Mouse (Mus musculus) limb, embryonic 11.5 days (tissue): ENCODE data around the gene Oaz3. TPM values are rescaled to one million over a fixed set of nuclear protein-coding genes. Genes with fewer than 3 reads are reported as not detected.

ENCODE experiments used
- ATAC-seq: fragments of 200-750 bp; cut with Nextera tagmentation; 2 replicates; pipeline ENCODE4 v1.8.0; 2017; ENCODE audit warnings: low read depth; ENCODE audit not compliant: insufficient number of reproducible peaks, low FRiP score, low TSS enrichment
- DNase-seq: peaks from one replicate; pipeline ENCODE4 v3.0.0-alpha.2; 2015; ENCODE audit warnings: low spot score
- H3K27ac ChIP-seq: fragments of 300-500 bp; sonication (generic); replicated peaks from 2 replicates; pipeline ENCODE4 v1.5.1; 2014; ENCODE audit warnings: low read depth, mild to moderate bottlenecking, low read length
- H3K27me3 ChIP-seq: fragments of 300-500 bp; sonication (generic); 2 replicates; pipeline ENCODE4 v1.6.1; 2014; ENCODE audit warnings: mild to moderate bottlenecking, low read length, mixed read lengths; ENCODE audit not compliant: control insufficient read depth, insufficient read depth
- H3K36me3 ChIP-seq: fragments of 300-500 bp; sonication (generic); 2 replicates; pipeline ENCODE4 v1.6.1; 2014; ENCODE audit warnings: mild to moderate bottlenecking, low read length, moderate library complexity, mixed read lengths; ENCODE audit not compliant: control insufficient read depth, insufficient read depth
- H3K4me1 ChIP-seq: fragments of 300-500 bp; sonication (generic); 2 replicates; pipeline ENCODE4 v1.6.1; 2014; ENCODE audit warnings: low read length, mixed read lengths; ENCODE audit not compliant: control insufficient read depth, insufficient read depth
- H3K4me2 ChIP-seq: fragments of 300-500 bp; sonication (generic); 2 replicates; pipeline ENCODE4 v1.6.1; 2014; ENCODE audit warnings: low read depth, mild to moderate bottlenecking, moderate library complexity; ENCODE audit not compliant: severe bottlenecking
- H3K4me3 ChIP-seq: fragments of 300-500 bp; sonication (generic); 2 replicates; pipeline ENCODE4 v1.5.1; 2014; ENCODE audit warnings: low read depth, low read length
- H3K9ac ChIP-seq: fragments of 300-500 bp; sonication (generic); 2 replicates; pipeline ENCODE4 v1.6.1; 2014; ENCODE audit warnings: mild to moderate bottlenecking, low read length
- H3K9me3 ChIP-seq: fragments of 300-500 bp; sonication (generic); 2 replicates; pipeline ENCODE4 v1.6.1; 2016; ENCODE audit warnings: low read length; ENCODE audit not compliant: control insufficient read depth
- WGBS: fragments of 180-500 bp; shearing (Covaris S2); extraction: QIAGEN DNeasy Blood & Tissue Kit; methylation state at CpG from one replicate; pipeline ENCODE4 v1.1.7; 2014; 5-methylcytosine and 5-hydroxymethylcytosine counted together
- polyA plus RNA-seq: library from polyadenylated mRNA; unstranded; fragments of >200 nt; fragmentation: Nextera tagmentation; extraction: Ambion mirVana; gene quantifications from 2 replicates; pipeline ENCODE4 v1.2.1, GENCODE M21; 2014

Gene Oaz3
- polyA plus RNA-seq, 1 experiment from 2014 or later, result 0.36 TPM

DNA sequence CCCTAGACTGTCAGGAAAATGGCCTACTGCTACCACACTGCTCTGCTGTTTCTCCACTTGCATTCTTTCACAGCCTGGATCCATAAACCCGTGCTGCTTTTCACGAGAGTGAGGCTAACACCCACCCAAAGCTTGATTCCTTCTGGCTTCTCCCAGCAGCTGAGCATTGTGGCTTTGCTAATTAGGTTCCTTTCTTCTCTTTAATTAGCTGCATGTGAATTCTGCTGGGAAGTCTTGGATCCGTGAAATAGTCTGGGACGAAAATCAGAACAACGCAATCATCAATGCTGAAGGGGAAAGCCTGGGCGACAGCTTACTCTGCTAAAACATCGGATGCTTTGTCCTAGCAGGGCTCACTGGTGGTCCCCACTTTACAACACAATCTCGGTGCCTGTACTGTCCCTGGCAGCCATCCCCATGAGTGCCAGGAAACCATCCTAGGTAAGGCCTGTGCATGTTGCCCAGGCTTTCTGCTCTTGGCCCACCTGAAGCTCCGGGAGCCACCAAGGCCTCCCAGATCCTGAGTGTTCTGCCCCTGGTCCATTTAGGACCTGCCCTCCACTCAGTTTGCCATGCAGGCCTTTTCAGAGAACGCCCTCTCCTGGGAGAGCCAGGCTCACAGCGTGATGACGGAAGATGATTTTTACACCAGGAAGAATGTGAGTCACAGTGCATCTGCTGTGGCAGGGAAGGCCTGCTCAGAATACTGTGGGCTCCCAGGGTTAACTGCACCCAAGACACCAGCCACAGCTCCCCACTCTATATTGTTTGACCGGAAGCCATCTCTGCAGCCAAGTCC, 22.1 kb upstream of the Oaz3 start:
- Histone ChIP-seq H3K4me1 (peaks cover 11% of the 10 kb centered on the region), H3K36me3 (no peaks in the 10 kb centered on the region), H3K27me3 (no peaks in the 10 kb centered on the region), H3K4me3 (no peak overlapping the region), H3K4me2 (no peak overlapping the region), H3K9ac (peak overlapping the region; percentile 8; the same call in 1 of the 2 replicates), H3K27ac (no peak overlapping the region), H3K9me3 (no peaks in the 10 kb centered on the region)
- 53% methylated on average over 13 of the region's 13 CpGs for WGBS
- ATAC-seq (no peak), DNase-seq (no peak)

DNA sequence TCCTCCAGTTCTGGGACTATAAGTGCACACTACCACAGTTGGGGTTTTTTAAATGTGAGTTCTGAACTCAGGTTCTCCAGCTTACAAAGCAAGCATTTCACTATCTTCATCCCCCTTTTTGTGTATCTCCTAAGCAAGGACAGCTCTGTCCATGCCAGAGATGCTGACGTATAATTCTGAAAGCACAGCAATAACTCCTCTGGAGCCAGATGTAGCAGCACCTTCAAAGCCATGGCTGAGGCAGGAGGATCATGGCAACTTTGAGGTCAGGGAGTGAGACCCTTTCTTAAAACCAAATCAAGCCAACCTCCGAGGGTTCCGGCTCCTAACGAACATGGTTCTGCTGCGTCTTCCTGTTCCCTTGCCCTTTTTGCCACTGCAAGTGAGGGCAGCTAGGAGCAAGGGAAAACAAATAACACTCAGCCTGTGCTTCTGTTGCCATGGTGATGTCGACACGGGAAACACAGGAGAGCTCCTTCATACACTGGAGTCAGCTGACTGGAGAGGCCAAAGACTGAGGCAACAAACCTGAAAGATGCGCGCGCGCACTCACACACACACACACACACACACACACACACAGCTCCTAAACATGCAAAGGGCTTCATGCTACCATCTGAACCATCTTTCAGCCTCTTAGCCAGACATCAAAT, 20.3 kb upstream of the Oaz3 start:
- peak; percentile 40; the same call in 1 of the 2 replicates for ATAC-seq
- Histone ChIP-seq H3K36me3 (no peaks in the 10 kb centered on the region), H3K27ac (no peak overlapping the region), H3K9me3 (no peaks in the 10 kb centered on the region), H3K4me3 (no peak overlapping the region), H3K9ac (no peak overlapping the region), H3K4me2 (no peak overlapping the region), H3K4me1 (peaks cover 11% of the 10 kb centered on the region), H3K27me3 (no peaks in the 10 kb centered on the region)
- WGBS, result 68% methylated on average over 11 of the region's 11 CpGs
- peak; percentile 42 for DNase-seq

DNA sequence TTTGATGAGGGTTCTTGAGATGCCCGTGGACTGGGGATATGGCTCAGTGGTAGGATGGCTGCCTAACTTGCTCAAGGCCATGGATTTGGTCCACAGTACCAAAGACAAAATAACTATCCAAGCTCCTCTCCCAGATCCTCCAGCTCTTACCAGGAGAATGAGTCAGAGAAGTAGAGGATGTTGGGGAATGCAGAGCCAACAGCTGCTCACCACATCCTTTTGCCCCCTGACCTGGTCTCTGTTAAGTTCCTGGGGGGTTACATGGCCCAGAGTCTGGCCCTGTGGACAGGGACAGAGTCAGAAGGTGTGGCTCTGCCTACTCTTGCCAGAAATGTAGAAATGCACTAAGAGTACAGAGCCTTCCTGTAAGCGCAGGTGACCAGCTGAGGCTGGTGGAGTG, 16.1 kb upstream of the Oaz3 start:
- H3K9ac ChIP-seq, result no peak overlapping the region
- no peaks in the 10 kb centered on the region for H3K36me3 ChIP-seq
- no peak overlapping the region for H3K4me2 ChIP-seq
- no peak overlapping the region for H3K27ac ChIP-seq
- no peaks in the 10 kb centered on the region for H3K9me3 ChIP-seq
- H3K4me1 ChIP-seq, result peaks cover 10% of the 10 kb centered on the region
- no peak overlapping the region for H3K4me3 ChIP-seq
- 98% methylated on average over 2 of the region's 2 CpGs for WGBS
- no peaks in the 10 kb centered on the region for H3K27me3 ChIP-seq
- DNase-seq, result no peak
- no peak for ATAC-seq

DNA sequence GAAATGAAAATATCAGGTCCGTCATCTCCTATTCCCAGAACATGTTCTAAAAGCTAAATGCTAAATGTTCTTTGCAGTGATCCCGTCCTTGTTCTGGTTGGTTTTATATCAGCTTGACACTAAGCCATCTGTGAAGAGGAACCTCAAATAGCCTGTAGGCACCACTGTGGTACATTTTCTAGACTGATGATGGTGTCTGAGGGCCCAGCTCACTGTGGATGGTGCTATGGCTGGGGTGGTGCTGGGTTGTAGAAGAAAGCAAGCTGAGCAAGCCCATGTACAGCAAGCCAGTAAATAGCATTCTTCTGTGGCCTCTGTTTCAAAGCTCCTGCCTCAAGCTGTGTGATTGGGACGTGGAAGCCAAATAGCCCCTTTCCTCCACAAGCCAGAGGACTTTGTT, 13.3 kb upstream of the Oaz3 start:
- no peaks in the 10 kb centered on the region for H3K27me3 ChIP-seq
- ATAC-seq (no peak), DNase-seq (no peak)
- H3K4me1 ChIP-seq, result no peaks in the 10 kb centered on the region
- no peaks in the 10 kb centered on the region for H3K9me3 ChIP-seq
- WGBS, result 83% methylated on average over 3 of the region's 3 CpGs
- no peak overlapping the region for H3K27ac ChIP-seq
- no peak overlapping the region for H3K9ac ChIP-seq
- H3K4me2 ChIP-seq, result peak overlapping the region; percentile 40
- H3K36me3 ChIP-seq, result no peaks in the 10 kb centered on the region
- H3K4me3 ChIP-seq, result no peak overlapping the region

DNA sequence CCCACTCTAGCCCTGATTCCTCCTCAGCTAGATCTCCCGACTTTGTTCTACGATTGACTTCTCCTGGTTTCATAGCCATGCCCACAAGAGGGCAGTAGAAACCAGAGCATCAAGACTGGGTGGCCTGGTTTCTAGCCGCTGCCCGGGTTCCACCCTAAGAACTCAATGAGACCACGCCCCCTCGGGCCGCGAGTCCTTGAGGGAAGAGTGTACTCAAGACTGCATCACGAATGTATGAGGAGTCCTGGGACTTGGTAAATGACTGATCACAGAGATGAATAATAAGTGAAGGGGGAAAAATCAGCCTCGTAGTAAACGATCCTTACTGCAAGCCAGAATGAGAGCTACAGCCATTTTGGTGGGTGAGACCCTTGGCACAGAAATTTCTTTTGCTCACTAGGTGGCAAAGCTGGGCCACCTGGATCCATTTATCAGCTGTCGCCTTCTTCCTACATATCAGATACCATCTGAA, 12.8 kb upstream of the Oaz3 start:
- Histone ChIP-seq H3K4me1 (no peaks in the 10 kb centered on the region), H3K36me3 (no peaks in the 10 kb centered on the region), H3K27me3 (no peaks in the 10 kb centered on the region), H3K9ac (no peak overlapping the region), H3K4me2 (peak overlapping the region; percentile 40), H3K27ac (no peak overlapping the region), H3K9me3 (no peaks in the 10 kb centered on the region), H3K4me3 (peak overlapping the region; percentile 21; the same call in 1 of the 2 replicates)
- peak; percentile 82 for ATAC-seq
- 2% methylated on average over 12 of the region's 12 CpGs for WGBS
- DNase-seq, result peak; percentile 93

DNA sequence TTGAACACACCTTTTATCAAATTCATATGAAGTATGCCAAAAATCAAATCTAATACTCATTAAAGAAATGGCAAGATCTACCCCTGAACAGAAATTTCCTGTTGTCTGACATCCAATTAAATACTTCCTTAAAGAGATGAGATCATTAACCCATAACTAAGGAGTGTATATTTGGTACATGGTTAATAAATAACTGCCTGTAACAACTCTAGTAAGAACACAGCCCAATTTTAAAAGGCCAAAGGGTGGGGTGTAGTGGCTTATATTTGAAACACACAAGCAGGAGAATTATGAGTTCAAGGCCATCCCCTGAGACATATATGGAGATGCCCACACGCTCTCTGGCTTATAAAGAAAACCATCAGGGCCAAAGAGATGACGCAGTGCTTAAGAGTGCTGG, 5.7 kb upstream of the Oaz3 start:
- Histone ChIP-seq H3K27ac (no peak overlapping the region), H3K9me3 (no peaks in the 10 kb centered on the region), H3K27me3 (no peaks in the 10 kb centered on the region), H3K4me1 (no peaks in the 10 kb centered on the region), H3K9ac (no peak overlapping the region), H3K36me3 (peaks cover 16% of the 10 kb centered on the region), H3K4me2 (no peak overlapping the region), H3K4me3 (no peak overlapping the region)
- ATAC-seq, result no peak
- 90% methylated on average over 2 of the region's 2 CpGs for WGBS
- no peak for DNase-seq

DNA sequence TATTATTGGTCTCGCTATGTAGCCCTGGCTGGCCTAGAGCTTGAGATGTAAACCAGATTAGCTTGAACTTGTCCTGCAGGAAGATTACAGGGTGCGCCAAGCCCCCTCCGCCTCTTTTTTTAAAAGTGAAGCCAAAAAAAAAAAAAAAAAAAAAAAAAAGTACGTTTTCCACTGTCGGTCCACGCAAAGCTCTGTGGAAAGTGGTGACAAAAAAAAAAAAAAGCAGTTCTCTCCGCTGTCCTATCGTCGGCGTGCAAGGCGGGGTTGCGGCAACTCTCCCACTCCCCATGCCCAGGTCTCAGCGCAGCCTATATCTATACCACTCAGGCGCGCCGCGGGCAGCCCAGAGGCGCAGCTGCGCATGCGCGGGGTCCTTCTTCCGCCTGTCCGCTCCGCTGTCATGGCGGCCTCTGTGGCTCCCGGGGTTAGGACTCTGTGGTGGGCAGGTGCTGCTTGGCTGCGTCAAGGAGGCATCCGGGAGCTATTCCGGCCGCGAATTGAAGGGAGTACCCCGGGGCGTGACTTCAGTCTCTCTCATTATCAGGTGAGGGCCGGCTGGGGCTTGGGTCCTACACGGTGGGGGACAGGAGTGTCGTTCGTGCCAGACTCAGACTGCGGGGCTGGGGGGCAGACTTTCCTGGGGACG, 641 bp downstream of the Oaz3 start, which contains the start of gene Mrpl9:
TSS of gene Mrpl9 (plus strand) at position 368 of the 646 bp plus-strand sequence.
- DNase-seq (peak; percentile 97), ATAC-seq (peak; percentile 94)
- H3K27me3 ChIP-seq, result no peaks in the 10 kb centered on the region
- H3K4me2 ChIP-seq, result peak within 1 kb of the TSS; percentile 74
- peaks cover 11% of the 10 kb centered on the region for H3K36me3 ChIP-seq
- no peaks in the 10 kb centered on the region for H3K9me3 ChIP-seq
- WGBS, result under 1% methylated on average over 39 of the region's 39 CpGs
- H3K9ac ChIP-seq, result peak within 1 kb of the TSS; percentile 73
- peak within 1 kb of the TSS; percentile 99 for H3K4me3 ChIP-seq
- H3K27ac ChIP-seq, result no peak within 1 kb of the TSS
- no peaks in the 10 kb centered on the region for H3K4me1 ChIP-seq

DNA sequence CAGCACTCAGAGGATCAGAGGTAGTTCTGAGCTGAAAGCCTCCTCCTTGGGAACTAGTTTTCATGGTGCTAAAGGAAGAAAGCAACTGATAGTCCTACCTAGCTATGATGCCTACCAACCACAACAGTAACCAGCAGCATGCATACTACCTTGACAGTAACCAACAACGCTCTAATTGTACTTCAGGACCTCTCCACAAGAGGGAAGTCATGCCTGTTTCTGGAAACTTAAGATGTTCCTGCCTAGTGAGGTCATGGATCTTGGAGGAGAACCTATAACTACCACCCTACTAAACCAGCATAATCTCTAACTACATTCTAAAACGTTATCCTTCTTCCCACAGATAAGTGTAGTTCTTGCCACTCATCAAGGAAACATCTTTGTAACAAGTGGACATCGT, 2.5 kb downstream of the Oaz3 start:
- Histone ChIP-seq H3K4me3 (no peak overlapping the region), H3K27me3 (no peaks in the 10 kb centered on the region), H3K27ac (no peak overlapping the region), H3K9me3 (no peaks in the 10 kb centered on the region), H3K9ac (no peak overlapping the region), H3K4me2 (no peak overlapping the region), H3K4me1 (no peaks in the 10 kb centered on the region), H3K36me3 (peaks cover 2% of the 10 kb centered on the region; the same call in 1 of the 2 replicates)
- WGBS, result 35% methylated on average over 3 of the region's 3 CpGs
- DNase-seq, result no peak
- ATAC-seq, result no peak
